Mouse (Mus musculus) cortical plate, adult 2 months (tissue): Measurements from ENCODE around the gene Il6st.

ENCODE experiments used
- CTCF ChIP-seq: fragments of 200-500 bp; IDR thresholded peaks from 2 replicates; pipeline ENCODE4 v1.5.1; 2011; ENCODE audit warnings: mild to moderate bottlenecking, control low read depth, low read length; ENCODE audit not compliant: insufficient read depth; ENCODE audit errors: extremely low read depth
- POLR2A ChIP-seq: fragments of 200-500 bp; IDR thresholded peaks from 2 replicates; pipeline ENCODE4 v1.6.1; 2011; ENCODE audit warnings: mild to moderate bottlenecking, low read length, control low read depth; ENCODE audit not compliant: insufficient read depth; ENCODE audit errors: extremely low read depth

DNA sequence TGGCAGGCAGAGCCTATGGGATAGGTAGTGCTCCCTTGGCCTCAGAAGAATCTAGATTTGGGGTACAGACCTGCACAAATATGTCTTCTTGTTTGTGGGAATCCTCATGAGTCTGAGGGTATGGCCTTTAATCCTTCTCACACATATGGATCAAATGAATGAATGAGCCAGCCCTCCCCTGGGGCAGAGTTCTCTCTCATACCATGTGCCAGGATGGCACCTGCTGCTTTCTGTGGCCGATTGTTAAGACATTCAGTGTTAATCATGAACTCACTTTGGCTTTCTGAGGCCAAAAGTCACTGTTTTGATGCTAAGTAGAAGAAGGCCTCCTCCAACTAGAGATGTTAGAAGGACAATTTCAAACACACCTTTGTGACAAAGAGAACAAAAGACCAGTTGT lies 63.3 kb downstream of the Il6st start:
- TF ChIP-seq CTCF = no peak
- no peak for TF ChIP-seq POLR2A
